Mouse (Mus musculus) CD4-positive, CD25-positive, alpha-beta regulatory T cell, adult 2 months (primary cell): ENCODE data around the gene Ano10.

Source experiments
- DNase-seq: peaks from one replicate; pipeline ENCODE4 v3.0.0-alpha.2; 2012; ENCODE audit warnings: low read depth, low spot score

Gene Ano10

DNA sequence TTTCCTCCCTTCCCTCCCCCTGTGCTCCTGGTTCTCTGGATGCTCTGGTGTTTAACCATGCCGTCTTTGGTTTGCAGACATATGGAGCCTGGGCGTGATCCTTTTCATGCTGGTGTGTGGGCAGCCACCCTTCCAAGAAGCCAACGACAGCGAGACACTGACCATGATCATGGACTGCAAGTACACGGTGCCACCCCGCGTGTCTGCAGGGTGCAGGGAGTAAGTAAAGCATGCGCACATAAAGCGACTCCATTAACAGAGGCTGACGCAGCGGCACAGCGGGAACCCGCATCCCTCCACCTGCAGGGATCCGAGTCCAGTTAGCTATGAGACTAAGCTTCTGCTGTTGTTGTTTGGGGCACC lies 137.2 kb downstream of the Ano10 start:
- no peak for DNase-seq

GRCm38 (mm10) chr9:122156389-122157078 lies 137.7 kb downstream of the Ano10 start:
- DNase-seq = peak; percentile 36

GRCm38 (mm10) chr9:122155193-122155592 lies 139.0 kb downstream of the Ano10 start:
- DNase-seq = no peak

- DNase-seq = no peak
Observed at GRCm38 (mm10) chr9:122153436-122153835, 140.8 kb downstream of the Ano10 start.

DNA sequence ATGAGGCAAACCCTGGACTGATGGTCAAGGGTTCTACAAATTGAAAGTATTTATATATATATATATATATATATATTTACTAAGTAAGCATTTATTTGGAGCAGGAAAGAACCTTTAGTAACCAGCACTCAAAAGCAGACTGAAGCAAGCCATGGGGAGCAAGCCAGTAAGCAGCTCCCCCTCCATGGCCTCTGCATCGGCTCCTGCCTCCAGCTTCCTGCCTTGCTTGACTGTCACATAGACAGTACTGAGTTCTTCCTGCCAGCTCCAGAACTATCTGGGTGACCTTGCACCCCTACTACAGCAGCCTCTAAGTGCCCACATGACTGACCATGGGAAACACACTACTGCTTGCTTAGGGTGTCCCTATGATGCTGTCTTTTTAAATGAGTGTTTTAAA lies 141.7 kb downstream of the Ano10 start:
- no peak for DNase-seq

GRCm38 (mm10) chr9:122152063-122152462 lies 142.2 kb downstream of the Ano10 start:
- no peak for DNase-seq

GRCm38 (mm10) chr9:122149997-122150826 lies 144.0 kb downstream of the Ano10 start:
- peak; percentile 62 for DNase-seq

DNA sequence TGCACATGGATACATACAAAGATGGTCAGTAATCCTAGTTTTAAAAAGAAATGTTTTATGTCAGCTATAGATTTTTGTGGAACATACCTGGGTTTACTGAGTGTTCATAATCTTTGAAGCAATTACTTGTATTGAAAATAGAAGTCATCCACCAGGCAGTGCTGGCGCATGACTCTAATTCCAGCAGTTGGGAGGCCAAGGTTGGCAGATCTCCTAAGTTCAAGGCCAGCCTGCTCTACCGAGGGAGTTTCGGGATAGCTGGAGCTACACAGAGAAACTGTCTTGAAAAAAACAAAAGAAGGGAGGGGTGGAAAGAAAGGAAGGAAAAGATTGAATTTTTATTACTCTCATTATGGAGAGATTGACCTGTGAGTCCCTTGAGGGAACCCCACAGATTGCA lies 145.9 kb downstream of the Ano10 start:
- no peak for DNase-seq

- DNase-seq = no peak
Observed at GRCm38 (mm10) chr9:122146124-122146870, 147.9 kb downstream of the Ano10 start.

GRCm38 (mm10) chr9:122145677-122146076 lies 148.5 kb downstream of the Ano10 start:
- no peak for DNase-seq

GRCm38 (mm10) chr9:122144776-122145175 lies 149.4 kb downstream of the Ano10 start:
- no peak for DNase-seq

DNA sequence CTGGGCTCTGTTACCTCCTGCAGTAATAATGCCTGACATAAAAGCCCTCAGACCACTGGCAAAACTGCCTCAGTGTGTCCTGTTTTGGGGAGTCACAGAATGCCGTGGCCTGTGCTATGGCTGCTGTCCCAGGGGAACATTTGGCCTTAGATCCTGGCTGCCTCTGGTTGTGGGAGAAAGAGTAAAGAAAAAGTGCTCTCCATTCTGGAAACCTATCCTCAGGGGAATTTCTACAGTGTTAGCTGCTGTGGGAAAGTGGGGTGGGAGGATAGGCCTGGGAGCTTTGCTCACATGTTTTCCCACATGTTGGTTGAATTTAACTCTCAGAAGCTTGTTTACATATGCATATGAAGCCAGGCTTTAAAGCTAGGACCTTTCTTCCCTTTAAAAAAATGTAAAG lies 151.0 kb downstream of the Ano10 start:
- no peak for DNase-seq

- no peak for DNase-seq
Observed at GRCm38 (mm10) chr9:122139236-122139635, 155.0 kb downstream of the Ano10 start.

DNA sequence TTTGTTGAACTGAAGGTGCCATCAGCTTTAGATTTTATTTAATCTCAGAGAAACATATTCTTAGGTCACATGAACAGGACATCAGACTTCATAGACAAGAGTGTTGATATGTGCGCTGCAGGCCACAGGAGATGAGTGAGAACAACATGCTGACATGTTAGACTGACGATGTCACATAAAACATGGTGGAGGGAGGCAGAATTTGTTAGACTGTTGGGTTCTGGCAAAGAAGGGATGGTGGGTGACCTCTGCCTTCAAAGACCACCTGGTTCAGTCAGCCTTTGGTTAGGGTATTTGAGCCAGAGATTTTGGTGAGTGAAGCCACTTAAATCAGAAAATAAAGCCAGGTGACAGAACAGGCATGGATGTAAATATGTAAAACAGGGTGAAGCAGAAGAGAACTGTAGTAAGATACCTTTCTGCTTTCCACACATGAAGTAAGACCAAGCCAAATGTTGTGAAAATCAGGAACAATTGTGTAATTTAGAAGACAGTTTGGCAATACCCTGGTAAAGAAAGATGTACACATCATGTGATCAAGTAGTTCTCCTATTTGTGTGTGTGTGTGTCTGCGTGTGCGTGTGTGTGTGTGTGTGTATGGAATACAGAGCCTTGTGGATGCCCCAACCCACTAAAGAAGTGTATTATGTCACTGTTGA lies 155.7 kb downstream of the Ano10 start:
- no peak for DNase-seq

DNA sequence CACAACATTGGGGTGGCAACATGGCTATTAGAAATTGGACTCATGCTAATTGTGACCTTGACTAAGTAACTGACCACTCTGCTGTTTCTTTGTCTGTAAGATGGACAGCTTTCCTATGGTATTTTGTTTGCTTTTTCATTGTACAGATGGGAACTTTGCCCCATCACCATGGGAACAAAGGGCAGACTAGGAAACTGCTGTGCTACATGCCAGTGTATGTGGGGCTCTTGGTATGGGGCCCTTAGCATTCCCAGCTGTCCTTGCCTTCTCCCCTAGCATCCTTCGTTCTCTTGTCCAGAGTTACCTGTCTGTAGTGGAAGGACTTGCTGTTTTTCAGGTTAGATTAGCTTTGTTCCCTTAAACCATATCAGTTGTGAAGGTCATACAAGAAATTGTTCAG lies 156.3 kb downstream of the Ano10 start:
- no peak for DNase-seq

GRCm38 (mm10) chr9:122135885-122136170 lies 158.4 kb downstream of the Ano10 start:
- DNase-seq = no peak

DNA sequence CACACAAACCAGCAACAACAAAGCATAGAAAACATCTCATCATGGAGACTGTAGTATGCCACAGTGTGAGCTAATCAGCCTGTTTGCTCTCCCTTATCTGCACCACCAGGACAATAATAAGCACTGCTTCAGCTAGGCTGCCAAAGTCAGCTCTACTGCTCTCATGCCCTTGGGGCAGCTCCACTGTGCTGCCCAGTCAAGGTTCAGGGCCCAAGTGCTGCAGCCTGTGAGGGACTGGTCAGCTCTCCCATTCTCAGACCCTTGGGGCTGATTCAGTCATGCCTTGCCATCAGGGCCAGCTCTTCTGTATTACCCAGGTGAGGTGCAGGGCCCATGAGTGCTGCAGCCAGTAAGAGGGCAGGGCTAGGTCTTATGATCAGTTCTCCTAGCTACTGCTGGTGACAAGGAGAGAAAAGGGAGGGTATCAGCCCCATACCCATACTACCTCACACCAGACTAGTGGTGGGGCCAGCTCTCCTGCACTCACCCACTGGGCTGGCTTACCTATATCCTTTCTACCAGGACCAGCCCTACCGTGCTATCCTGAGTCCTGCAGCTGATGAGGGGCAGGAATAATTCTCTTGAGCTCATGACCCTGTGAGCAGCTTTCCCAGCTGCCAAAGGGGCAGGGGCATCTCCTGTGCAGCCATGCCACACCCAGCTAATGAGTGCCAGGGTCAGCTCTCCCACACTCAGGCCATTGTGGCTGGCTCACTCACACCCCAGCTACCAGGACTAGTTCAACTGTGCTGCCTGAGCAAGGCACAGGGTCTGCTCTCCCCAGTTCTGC lies 158.9 kb downstream of the Ano10 start:
- no peak for DNase-seq

GRCm38 (mm10) chr9:122132145-122132544 lies 162.1 kb downstream of the Ano10 start:
- no peak for DNase-seq

DNA sequence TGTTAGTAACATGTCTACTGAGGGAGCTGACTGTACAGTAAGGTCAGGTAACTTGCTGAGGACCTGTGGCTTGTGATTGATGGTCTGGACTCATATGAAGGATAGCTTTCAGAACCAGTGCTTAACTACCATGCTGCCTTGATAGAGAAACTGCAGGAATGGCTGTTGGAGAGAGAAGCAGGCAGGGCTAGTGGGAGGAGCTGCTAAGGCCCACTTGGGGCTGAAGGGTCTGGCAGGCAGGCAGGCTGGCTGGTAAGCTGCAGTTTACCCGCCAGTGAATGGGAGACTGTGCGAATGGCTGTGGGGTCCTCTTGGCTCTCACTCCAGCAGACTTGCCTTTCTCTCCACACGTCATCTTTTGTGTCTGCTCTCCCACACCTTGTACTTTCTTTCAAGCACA lies 163.6 kb downstream of the Ano10 start:
- DNase-seq = no peak

DNA sequence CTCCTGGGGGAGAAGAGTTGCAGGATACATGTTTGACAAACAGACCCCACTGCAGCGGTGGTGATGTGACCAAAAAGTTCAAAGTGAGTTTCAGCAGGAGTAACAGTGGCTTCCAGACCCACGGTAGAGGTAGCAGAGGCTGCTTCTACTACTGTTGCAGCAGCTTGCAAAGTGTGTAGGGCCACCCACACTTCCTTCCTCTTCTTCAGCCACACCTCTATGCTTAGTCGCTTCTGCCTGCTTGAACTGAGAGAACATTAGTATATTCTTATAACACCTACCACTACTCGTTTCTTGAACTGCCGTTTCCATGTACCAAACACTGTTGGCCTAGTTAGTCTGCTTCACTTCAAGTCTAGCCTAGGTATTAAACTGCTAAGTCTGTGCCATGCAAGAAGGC lies 165.5 kb downstream of the Ano10 start:
- peak; percentile 72 for DNase-seq

GRCm38 (mm10) chr9:122127271-122127785 lies 166.9 kb downstream of the Ano10 start:
- no peak for DNase-seq
